ENCODE assay signal across 15 mouse cellular contexts in genomic region chr3:109496461-109496860, GRCm38 (mm10).
DNase-seq lines count a peak whose midpoint lies in the region; ATAC-seq and TF ChIP-seq lines count a peak whose summit lies in the region.
"Had no signal": no experiment of that assay in that cellular context is flagged by ENCODE, and none has a peak within 500 bp of the region (broad histone marks: within the 10 kb centered on the region; RNA-seq: fewer than 3 reads in every experiment).

No protein-coding gene starts in this region.

- no peak for TF ChIP-seq POLR2A in myocyte (IDR thresholded peaks at IDR 0.05; ENCODE audit: insufficient read length, low read depth)

- ATAC-seq in embryonic facial prominence, embryonic 14.5 days (ENCODE audit: low read depth) = peak; percentile 79
- ATAC-seq in hindbrain, embryonic 16.5 days = peak; percentile 66
- ATAC-seq in CD4-positive, CD25-positive, alpha-beta regulatory T cell, adult 4 months = no peak

- no peaks in the 10 kb centered on the region for H3K9me3 ChIP-seq in embryonic facial prominence, embryonic 14.5 days (ENCODE audit: control insufficient read depth, low read length)
- H3K9me3 ChIP-seq in hindbrain, embryonic 16.5 days (ENCODE audit: control insufficient read depth, low read length) = no peaks in the 10 kb centered on the region
- H3K9me3 ChIP-seq: heart, embryonic 13.5 days; kidney, embryonic 15.5 days; liver, embryonic 15.5 days had no signal

- no peak overlapping the region for H3ac ChIP-seq in myocyte (ENCODE audit: control insufficient read depth, insufficient read length)

- H3K4me1 ChIP-seq in embryonic facial prominence, embryonic 14.5 days (ENCODE audit: control insufficient read depth, insufficient read depth, low read length) = no peaks in the 10 kb centered on the region
- no peaks in the 10 kb centered on the region; the same call in 1 of the 2 replicates for H3K4me1 ChIP-seq in hindbrain, embryonic 16.5 days (ENCODE audit: control insufficient read depth, insufficient read depth, low read depth, low read length)
- H3K4me1 ChIP-seq: heart, embryonic 13.5 days; kidney, embryonic 15.5 days; liver, embryonic 15.5 days had no signal

- 64% methylated on average over 5 of the region's 5 CpGs for WGBS in embryonic facial prominence, embryonic 14.5 days
- WGBS in hindbrain, embryonic 16.5 days = 29% methylated on average over 5 of the region's 5 CpGs

- peak; percentile 20 for DNase-seq in embryo, embryonic 11 days
- DNase-seq in embryo, embryonic 9.5 days (ENCODE audit: extremely low spot score) = no peak
- DNase-seq in embryonic facial prominence, embryonic 14.5 days (ENCODE audit: low spot score) = peak; percentile 34
- DNase-seq in ovary, postnatal 14 days (ENCODE audit: low spot score) = no peak
- DNase-seq in c-Kit-positive CD71-positive TER-119-positive erythroid progenitor cells, embryonic 14.5 days (ENCODE audit: low spot score) = no peak
- DNase-seq: gastrocnemius, postnatal 25 days; lung, postnatal 36 days; right cerebral cortex, postnatal 14 days; thymus, adult 18-20 months had no signal

- H3K36me3 ChIP-seq in embryonic facial prominence, embryonic 14.5 days (ENCODE audit: control insufficient read depth, insufficient read depth, low read length) = no peaks in the 10 kb centered on the region
- no peaks in the 10 kb centered on the region for H3K36me3 ChIP-seq in hindbrain, embryonic 16.5 days (ENCODE audit: control insufficient read depth, insufficient read depth, low read length)
- H3K36me3 ChIP-seq in myocyte (ENCODE audit: control insufficient read depth, insufficient read depth) = no peaks in the 10 kb centered on the region
- H3K36me3 ChIP-seq: kidney, embryonic 15.5 days; liver, embryonic 15.5 days had no signal

- no peak overlapping the region for H3K4me2 ChIP-seq in embryonic facial prominence, embryonic 14.5 days (ENCODE audit: low read depth, low read length)
- H3K4me2 ChIP-seq in hindbrain, embryonic 16.5 days (ENCODE audit: low read length) = no peak overlapping the region
- no peak overlapping the region for H3K4me2 ChIP-seq in myocyte (ENCODE audit: low read depth)
- H3K4me2 ChIP-seq: heart, embryonic 13.5 days; kidney, embryonic 15.5 days; liver, embryonic 15.5 days had no signal

- H3K9ac ChIP-seq in embryonic facial prominence, embryonic 14.5 days (ENCODE audit: low read depth, low read length) = no peak overlapping the region
- H3K9ac ChIP-seq in hindbrain, embryonic 16.5 days (ENCODE audit: low read depth, low read length) = no peak overlapping the region
- H3K9ac ChIP-seq: heart, embryonic 13.5 days; kidney, embryonic 15.5 days; liver, embryonic 15.5 days had no signal

- H3K4me3 ChIP-seq in embryonic facial prominence, embryonic 14.5 days (ENCODE audit: low read depth, low read length) = no peak overlapping the region
- H3K4me3 ChIP-seq in hindbrain, embryonic 16.5 days (ENCODE audit: low read length) = no peak overlapping the region
- H3K4me3 ChIP-seq in myocyte = no peak overlapping the region
- H3K4me3 ChIP-seq: heart, embryonic 13.5 days; kidney, embryonic 15.5 days; liver, embryonic 15.5 days had no signal

- no peak overlapping the region for H3K27ac ChIP-seq in embryonic facial prominence, embryonic 14.5 days (replicated peaks; ENCODE audit: low read depth, low read length)
- H3K27ac ChIP-seq in hindbrain, embryonic 16.5 days (ENCODE audit: low read depth, low read length) = peak overlapping the region; percentile 14; the same call in 1 of the 2 replicates
- H3K27ac ChIP-seq: heart, embryonic 13.5 days; kidney, embryonic 15.5 days; liver, embryonic 15.5 days had no signal

- H3K79me2 ChIP-seq in myocyte (ENCODE audit: control insufficient read depth, insufficient read depth) = no peaks in the 10 kb centered on the region

- H3K27me3 ChIP-seq in embryonic facial prominence, embryonic 14.5 days (replicated peaks; ENCODE audit: control insufficient read depth, insufficient read depth, low read length) = no peaks in the 10 kb centered on the region
- no peaks in the 10 kb centered on the region for H3K27me3 ChIP-seq in hindbrain, embryonic 16.5 days (replicated peaks; ENCODE audit: control insufficient read depth, insufficient read depth, low read length)
- no peaks in the 10 kb centered on the region for H3K27me3 ChIP-seq in myocyte (ENCODE audit: control insufficient read depth, insufficient read depth, insufficient read length)
- H3K27me3 ChIP-seq: heart, embryonic 13.5 days; kidney, embryonic 15.5 days; liver, embryonic 15.5 days had no signal

TF ChIP-seq in myocyte, 11 proteins besides CTCF, POLR2A, EP300 and RAD21:
- TF ChIP-seq MYOG (IDR thresholded peaks at IDR 0.05; ENCODE audit: control insufficient read depth in 1 of 3, insufficient read depth in 1 of 3, insufficient read length in 2 of 3, low read depth in 2 of 3) (peak in 2 of 3 experiments; percentile 71), REST (IDR thresholded peaks at IDR 0.05; ENCODE audit: insufficient read depth, insufficient read length) (no peak), MYOD1 (IDR thresholded peaks at IDR 0.05; ENCODE audit: control insufficient read depth in 1 of 3, insufficient read length in 2 of 3, low read depth in 2 of 3) (peak in 2 of 3 experiments; percentile 91 to 94), USF1 (IDR thresholded peaks at IDR 0.05; ENCODE audit: low read depth) (no peak), E2F4 (IDR thresholded peaks at IDR 0.05; ENCODE audit: insufficient read depth) (no peak), CEBPB (IDR thresholded peaks at IDR 0.05; ENCODE audit: insufficient read depth, poor library complexity, severe bottlenecking) (no peak), POLR2AphosphoS2 (IDR thresholded peaks at IDR 0.05; ENCODE audit: insufficient read length, low read depth) (no peak), TCF12 (IDR thresholded peaks at IDR 0.05; ENCODE audit: insufficient read depth, poor library complexity, severe bottlenecking) (peak; percentile 51), SRF (IDR thresholded peaks at IDR 0.05; ENCODE audit: control insufficient read depth, insufficient read length, low read depth) (no peak), MAX (IDR thresholded peaks at IDR 0.05; ENCODE audit: low read depth) (no peak), TCF3 (IDR thresholded peaks at IDR 0.05; ENCODE audit: insufficient read length, low read depth) (peak; percentile 48)
TF ChIP-seq in myocyte: peak in this region for 4.

Comparison
In these comparisons a context has a peak if more than half of its experiments do, and no peak if none do; other contexts are left out.
1. DNase-seq: peak in embryo, embryonic 11 days (single experiment) and embryonic facial prominence, embryonic 14.5 days (single experiment); none in embryo, embryonic 9.5 days (single experiment), ovary, postnatal 14 days (single experiment) and c-Kit-positive CD71-positive TER-119-positive erythroid progenitor cells, embryonic 14.5 days (single experiment).